Mouse (Mus musculus) E14TG2a.4 (cell line): Measurements from ENCODE around the gene Ciao2a.

Experiments
- H3K27me3 ChIP-seq: 2 replicates; pipeline ENCODE4 v1.6.1; 2014; ENCODE audit warnings: low read length, control low read depth; ENCODE audit not compliant: insufficient read depth
- H3K36me3 ChIP-seq: 2 replicates; pipeline ENCODE4 v1.6.1; 2014; ENCODE audit warnings: low read length, control low read depth; ENCODE audit not compliant: insufficient read depth
- H3K4me1 ChIP-seq: replicated peaks from 2 replicates; pipeline ENCODE4 v1.6.1; 2014; ENCODE audit warnings: low read depth, low read length, control low read depth
- H3K4me3 ChIP-seq: replicated peaks from 2 replicates; pipeline ENCODE4 v1.5.1; 2014; ENCODE audit warnings: mild to moderate bottlenecking, low read length
- H3K9me3 ChIP-seq: 2 replicates; pipeline ENCODE4 v1.6.1; 2014; ENCODE audit warnings: low read length, control low read depth
- CTCF ChIP-seq: conservative IDR thresholded peaks from 2 replicates; pipeline ENCODE4 v1.5.1; 2014; ENCODE audit warnings: low read length
- NANOG ChIP-seq: IDR thresholded peaks from 2 replicates; pipeline ENCODE4 v1.6.1; 2014; ENCODE audit warnings: borderline replicate concordance, low read length, mixed read lengths
- POU5F1 ChIP-seq: IDR thresholded peaks from 2 replicates; pipeline ENCODE4 v1.6.1; 2014; ENCODE audit warnings: low read length, borderline replicate concordance

The Ciao2a gene

DNA sequence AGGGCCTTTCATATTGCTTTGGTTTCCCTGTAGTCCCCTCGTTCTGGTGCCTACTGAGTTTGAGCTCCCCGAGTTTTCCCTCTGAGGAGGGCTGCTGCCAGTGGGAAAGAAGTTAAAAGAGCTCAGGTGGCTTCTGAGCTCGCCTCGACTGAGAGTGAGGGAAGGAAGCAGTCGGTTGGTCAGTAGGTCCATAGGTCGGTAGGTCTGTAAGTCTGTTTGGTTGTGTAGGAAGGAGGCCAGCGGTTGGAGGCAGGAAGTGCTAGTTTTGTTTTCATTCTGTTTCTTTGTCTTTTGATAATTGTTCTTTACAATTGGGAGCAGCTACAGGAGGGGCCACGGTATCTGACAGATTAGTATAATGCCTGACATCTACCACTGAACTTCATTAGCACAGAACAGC lies 16.3 kb upstream of the Ciao2a start:
- Histone ChIP-seq H3K36me3 (peaks cover 13% of the 10 kb centered on the region), H3K4me1 (peaks cover 17% of the 10 kb centered on the region), H3K4me3 (no peak overlapping the region), H3K27me3 (no peaks in the 10 kb centered on the region), H3K9me3 (no peaks in the 10 kb centered on the region)
- TF ChIP-seq POU5F1 (no peak), CTCF (no peak), NANOG (no peak)

DNA sequence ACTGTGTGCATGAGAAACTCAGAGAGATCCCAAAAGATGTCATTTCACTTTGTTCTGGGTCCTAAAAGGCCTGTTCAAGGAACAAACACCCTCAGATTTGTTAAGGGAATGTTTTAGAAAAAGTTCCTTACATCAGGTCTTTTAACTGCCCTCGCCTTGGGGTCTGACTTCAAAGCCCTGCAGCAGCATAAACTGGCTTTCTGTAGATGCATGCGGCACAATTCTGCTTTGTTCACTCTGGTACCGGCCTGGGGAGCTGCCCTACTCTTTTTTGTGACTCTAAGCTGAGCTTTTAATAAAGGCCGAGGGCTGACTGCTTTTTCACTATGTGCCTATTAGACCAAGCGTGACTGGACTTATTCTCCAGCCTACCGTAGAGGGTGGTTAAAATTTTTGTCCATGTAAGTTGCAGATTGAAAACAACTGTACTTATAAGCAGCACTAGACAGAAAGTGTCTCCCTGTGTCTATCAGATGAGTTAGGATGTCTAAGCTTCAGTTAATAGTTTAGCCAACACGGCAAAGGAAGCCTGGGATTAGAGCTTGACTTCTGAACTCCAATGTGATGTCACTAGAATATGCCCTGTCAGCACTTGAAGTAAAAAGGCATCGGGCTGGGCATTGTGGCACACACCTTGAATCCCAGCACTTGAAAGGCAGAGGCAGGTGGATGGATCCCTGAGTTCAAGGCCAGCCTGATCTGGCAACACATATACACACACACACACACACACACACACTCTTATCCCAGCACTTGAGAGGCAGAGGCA lies 15.6 kb upstream of the Ciao2a start:
- H3K27me3 ChIP-seq, result no peaks in the 10 kb centered on the region
- peaks cover 9% of the 10 kb centered on the region for H3K36me3 ChIP-seq
- H3K4me3 ChIP-seq, result no peak overlapping the region
- TF ChIP-seq NANOG (no peak), POU5F1 (no peak), CTCF (no peak)
- H3K4me1 ChIP-seq, result peaks cover 10% of the 10 kb centered on the region
- H3K9me3 ChIP-seq, result no peaks in the 10 kb centered on the region

DNA sequence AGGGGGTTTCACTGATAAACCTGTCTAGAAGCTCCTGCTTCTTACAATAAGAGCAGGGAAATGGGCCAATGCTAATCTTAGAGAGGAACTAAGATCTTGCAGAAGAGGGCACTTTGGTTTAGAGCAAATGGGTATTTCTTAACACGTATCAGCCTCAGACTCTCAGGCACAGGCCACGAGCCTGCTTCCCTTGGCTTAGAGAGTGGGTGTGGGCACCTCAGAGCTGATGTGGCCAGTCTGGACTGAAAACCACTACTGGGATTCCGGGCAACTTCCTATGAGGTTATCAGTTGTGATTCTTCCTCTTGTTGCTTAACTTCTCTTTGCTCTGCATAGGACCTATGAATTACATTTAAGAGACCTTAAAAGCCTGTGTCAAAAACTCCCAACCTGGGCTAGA lies 12.1 kb upstream of the Ciao2a start:
- no peak overlapping the region for H3K4me3 ChIP-seq
- H3K27me3 ChIP-seq, result no peaks in the 10 kb centered on the region
- TF ChIP-seq POU5F1, result no peak
- TF ChIP-seq NANOG, result no peak
- TF ChIP-seq CTCF, result no peak
- no peaks in the 10 kb centered on the region for H3K9me3 ChIP-seq
- H3K4me1 ChIP-seq, result peaks cover 9% of the 10 kb centered on the region
- H3K36me3 ChIP-seq, result no peaks in the 10 kb centered on the region; the same call in 1 of the 2 replicates

DNA sequence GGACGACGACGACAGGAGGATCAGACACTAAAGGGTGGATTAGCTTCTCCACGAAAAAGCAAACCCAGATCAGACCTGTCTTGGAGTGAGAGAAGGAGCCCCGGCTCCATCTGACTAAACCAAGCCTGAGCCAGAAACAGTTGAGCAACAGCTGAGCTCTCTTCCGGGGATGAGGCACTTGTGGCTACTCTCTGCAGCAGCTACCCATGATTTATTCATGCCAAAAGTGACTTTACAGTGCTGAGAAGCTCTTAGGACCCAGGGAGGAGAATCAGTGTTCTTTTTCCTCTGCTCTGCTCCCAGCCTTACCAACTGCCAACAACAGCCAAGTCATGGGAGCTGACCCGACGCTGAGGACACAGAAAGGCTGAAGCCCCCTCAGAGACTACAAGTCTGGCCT lies 9.5 kb upstream of the Ciao2a start:
- Histone ChIP-seq H3K36me3 (no peaks in the 10 kb centered on the region), H3K27me3 (no peaks in the 10 kb centered on the region), H3K9me3 (no peaks in the 10 kb centered on the region), H3K4me1 (peaks cover 6% of the 10 kb centered on the region), H3K4me3 (no peak overlapping the region)
- TF ChIP-seq CTCF (no peak), POU5F1 (no peak), NANOG (no peak)

DNA sequence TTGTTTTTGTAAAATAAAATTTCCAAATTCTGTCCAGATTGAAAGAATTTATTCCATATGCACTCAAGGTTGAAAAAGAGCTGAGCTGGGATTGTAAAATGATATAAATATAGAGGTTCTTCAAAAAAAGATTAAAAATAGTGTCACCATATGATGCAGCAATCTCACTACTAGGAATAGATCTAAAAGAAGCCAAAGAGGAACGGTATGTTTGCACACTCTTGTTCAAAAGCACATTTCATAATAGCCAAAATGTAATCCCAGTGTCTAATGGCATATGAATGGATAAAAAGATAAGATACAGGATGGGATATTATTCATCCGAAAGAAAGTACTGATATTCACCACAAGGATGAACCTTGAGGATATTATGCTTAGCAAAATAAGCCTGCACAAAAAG lies 6.9 kb upstream of the Ciao2a start:
- H3K4me3 ChIP-seq, result no peak overlapping the region

DNA sequence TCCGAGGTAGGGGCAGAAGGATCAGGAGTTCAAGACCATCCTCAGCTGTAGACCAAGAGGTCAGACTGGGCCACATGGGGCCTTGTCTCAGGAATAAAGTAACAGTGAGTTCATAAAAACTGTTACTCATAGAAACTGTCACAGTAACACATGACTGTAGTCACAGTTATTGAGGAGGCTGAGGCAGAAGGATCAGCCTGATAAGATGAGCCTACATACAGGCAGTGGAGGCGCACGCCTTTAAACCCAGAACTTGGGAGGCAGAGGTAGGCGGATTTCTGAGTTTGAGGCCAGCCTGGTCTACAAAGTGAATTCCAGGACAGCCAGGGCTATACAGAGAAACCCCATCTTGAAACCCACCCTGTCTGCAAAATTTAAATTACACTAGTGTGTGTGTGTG lies 6.3 kb upstream of the Ciao2a start:
- no peaks in the 10 kb centered on the region for H3K36me3 ChIP-seq
- peaks cover 20% of the 10 kb centered on the region for H3K4me1 ChIP-seq
- TF ChIP-seq CTCF, result no peak
- no peak for TF ChIP-seq POU5F1
- TF ChIP-seq NANOG, result no peak
- H3K4me3 ChIP-seq, result no peak overlapping the region
- no peaks in the 10 kb centered on the region for H3K9me3 ChIP-seq
- H3K27me3 ChIP-seq, result no peaks in the 10 kb centered on the region

More for the DNA sequence above, 6.9 kb upstream of the Ciao2a start:
- H3K36me3 ChIP-seq, result no peaks in the 10 kb centered on the region
- TF ChIP-seq POU5F1, result no peak
- TF ChIP-seq CTCF, result no peak
- no peak for TF ChIP-seq NANOG
- peaks cover 17% of the 10 kb centered on the region for H3K4me1 ChIP-seq
- no peaks in the 10 kb centered on the region for H3K27me3 ChIP-seq
- no peaks in the 10 kb centered on the region for H3K9me3 ChIP-seq

DNA sequence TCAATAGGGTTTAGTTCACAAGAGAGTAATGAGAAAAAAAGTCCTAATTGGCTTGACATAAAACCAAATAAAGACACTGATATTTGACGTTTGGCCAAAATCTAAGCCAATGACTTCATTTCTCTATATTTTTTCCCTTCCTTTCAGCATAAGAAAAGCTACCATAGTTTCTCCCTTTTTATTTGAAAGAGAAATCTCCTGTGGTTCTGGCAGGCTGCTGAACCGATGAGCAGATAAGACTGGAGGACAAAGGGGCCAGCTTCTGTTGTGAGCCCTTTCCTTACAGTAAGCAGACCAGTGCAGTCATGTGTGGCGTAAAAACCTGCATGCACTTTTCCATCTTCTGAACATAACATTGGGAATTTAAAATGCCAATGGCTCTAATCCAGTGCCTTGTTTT lies 5.5 kb upstream of the Ciao2a start:
- H3K4me1 ChIP-seq, result peaks cover 28% of the 10 kb centered on the region
- TF ChIP-seq POU5F1, result no peak
- no peak for TF ChIP-seq NANOG
- no peak overlapping the region for H3K4me3 ChIP-seq
- no peaks in the 10 kb centered on the region for H3K36me3 ChIP-seq
- H3K27me3 ChIP-seq, result no peaks in the 10 kb centered on the region
- H3K9me3 ChIP-seq, result no peaks in the 10 kb centered on the region

DNA sequence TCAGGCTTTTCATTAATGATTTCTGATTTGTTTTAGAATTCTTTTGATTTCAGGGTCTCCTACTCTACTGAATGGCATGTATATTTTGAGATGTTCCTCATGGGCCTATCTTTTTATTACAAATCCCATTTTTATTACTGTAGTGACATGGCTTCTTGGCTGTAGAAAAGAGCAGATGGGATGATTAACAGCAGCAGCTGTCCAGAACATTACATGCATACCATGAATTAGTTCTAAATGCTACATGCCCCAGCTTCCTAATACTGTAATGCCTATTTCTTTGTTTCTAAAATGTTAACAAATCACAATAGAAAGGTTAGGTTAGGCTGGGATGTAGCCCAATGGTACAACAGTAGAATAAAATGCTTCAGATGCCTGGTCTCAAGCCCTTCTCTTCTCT lies 5.0 kb upstream of the Ciao2a start:
- no peaks in the 10 kb centered on the region for H3K27me3 ChIP-seq
- TF ChIP-seq POU5F1, result no peak
- TF ChIP-seq CTCF, result no peak
- no peak for TF ChIP-seq NANOG
- peaks cover 28% of the 10 kb centered on the region for H3K4me1 ChIP-seq
- H3K36me3 ChIP-seq, result no peaks in the 10 kb centered on the region
- no peak overlapping the region for H3K4me3 ChIP-seq
- H3K9me3 ChIP-seq, result no peaks in the 10 kb centered on the region

DNA sequence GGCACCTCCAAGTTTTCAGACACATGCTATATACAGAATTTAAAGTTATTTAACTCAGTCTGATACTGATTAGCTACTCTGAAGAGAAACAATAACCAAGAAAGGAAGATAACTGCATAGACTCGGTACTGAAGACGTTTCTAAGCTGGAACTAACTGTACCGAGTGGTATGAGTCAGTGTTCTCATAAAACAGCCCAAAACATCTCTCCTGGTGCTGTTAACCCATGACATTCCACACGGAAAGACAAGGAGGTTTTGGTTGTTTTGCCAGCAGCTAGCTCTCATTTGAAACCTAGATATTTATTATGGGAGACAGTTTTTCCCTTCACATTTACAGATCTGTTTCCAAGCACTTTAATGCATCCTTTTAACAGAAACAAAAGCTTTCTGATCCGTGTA lies 2.8 kb upstream of the Ciao2a start:
- Histone ChIP-seq H3K27me3 (no peaks in the 10 kb centered on the region), H3K4me1 (peaks cover 28% of the 10 kb centered on the region), H3K4me3 (peak overlapping the region; percentile 92), H3K36me3 (peaks cover 3% of the 10 kb centered on the region; the same call in 1 of the 2 replicates), H3K9me3 (peaks cover 11% of the 10 kb centered on the region)
- TF ChIP-seq CTCF, result no peak
